Mouse (Mus musculus) urinary bladder, postnatal 25 days (tissue): ENCODE measurements around the gene Arhgef2.

Experiments used
- DNase-seq: peaks from one replicate; pipeline ENCODE4 v3.0.0; 2022; ENCODE audit warnings: low spot score

Gene Arhgef2

DNA sequence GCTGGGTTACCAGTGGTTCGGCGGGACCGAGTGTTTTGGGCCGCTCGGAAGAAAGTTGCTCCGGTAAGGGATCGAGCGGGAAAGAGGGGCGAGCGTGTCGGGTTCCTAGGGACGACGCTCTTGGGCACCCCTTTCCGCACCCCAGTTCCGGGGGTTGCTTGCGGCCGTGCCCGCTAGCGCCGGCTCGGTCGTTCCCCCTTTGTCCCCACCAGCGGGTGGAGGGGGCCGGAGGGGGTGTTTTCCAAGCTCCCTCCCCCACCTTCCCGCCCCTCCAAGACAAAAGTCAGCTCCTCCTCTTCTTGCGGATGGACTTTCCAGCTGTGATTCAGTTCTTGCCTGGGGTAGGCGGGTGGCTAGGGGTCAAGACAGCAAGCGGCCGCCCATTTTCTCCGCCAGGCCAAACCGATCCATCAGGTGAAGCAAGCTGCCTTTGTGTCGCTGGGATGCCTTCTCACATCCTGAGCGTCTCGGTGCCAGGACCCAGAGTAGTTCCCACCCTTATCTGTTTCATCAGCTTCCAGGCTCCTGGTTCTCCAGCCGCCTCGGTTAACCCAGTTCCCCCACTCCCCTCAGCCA is 15.9 kb downstream of the Arhgef2 start:
- DNase-seq = peak; percentile 39

DNA sequence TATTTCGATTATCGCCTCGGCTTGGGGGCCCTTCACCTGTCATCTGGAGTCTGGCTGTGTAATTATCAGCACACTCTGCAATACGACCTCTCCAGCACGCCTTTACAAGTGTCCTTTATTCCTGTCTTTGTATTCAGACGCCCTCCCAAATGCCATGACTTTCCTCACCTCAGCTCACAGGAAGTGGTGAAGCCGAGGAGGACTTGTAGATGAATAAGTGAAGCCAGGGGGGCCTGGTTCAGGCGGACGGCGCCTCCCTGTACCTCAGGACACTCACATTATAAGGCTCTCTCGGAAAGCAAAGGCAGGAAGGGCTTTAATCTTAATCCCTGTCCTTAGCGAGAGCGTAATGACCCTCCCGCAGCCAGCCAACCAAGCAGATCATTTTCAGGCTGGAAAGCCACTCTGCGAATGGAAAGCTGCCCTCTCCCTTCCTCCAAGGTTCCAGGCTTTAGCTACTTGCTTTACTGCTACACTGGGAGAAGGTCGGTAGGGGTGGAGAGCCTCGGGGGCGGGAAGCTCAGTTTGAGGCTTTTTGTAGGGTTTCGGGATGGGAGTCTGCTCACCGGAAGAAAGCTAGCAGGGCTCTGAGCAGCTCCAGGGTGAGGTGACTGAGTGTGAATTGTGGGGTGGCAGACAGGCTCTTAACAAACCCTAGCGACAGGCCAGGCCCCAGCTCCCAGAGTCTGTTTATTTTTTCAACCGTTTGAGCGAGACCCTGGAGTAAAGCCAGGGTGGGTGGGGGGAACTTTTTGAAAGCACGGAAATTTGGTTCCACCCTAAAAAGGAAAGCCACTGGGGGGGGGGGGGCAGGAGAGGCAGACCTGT is 16.6 kb downstream of the Arhgef2 start:
- DNase-seq = no peak

DNA sequence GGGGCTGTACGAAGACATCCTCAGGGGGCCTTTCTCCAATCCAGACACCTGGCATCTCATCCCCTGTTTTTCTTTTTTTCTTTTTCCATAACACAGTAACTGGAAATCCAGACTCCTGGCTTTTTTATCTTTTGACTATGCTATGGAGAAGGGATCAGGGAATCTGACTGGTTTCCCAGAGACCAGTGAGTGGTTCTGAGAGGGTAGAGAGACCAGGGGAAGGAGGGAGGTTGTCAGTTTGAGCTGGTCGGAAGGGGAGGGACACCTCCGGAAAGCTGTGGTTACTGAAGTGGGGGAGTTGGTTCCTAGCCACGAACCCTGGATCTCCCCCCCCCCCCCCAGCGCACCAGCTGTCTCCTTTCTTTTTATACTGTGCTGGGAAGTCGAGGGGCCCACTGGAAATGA is 17.2 kb downstream of the Arhgef2 start:
- no peak for DNase-seq

DNA sequence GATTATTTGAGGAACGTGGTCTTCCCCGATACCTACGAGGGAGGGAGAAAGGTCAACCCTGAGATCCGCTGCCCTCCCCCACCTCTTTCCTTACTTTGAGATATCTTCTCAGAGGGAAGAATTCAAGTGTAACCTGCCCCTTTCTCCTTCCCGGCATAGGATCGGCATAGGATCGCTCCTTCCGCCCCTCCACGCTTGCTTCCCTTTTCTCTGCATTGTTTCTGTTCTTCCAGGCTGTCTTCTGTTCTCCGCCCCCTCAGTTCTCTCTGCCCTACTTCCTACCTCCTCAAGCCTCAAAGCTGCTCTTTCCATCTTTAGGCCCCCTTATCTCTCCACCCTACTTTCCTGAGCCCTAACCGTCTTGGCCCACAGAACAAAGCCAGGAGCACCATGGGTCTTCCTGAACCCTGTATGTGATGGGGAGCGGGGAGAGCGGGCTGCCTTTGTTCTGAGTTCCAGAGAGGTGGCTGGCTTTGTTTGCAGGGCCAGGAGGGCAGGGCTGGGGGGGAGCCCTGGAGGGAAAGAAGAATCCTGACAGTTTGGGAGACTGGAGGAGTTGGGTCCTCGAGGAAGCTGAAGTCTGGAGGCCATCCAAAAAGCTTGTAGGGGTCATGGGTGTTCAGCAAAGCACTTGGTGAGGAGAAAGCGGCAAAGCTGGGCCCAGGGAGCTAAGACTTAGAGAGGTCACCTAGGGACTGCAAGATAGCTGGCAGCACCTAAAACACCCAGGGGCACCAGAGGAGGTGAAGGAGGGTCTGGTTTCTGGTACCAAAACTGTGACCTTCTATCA is 17.8 kb downstream of the Arhgef2 start:
- DNase-seq = no peak

DNA sequence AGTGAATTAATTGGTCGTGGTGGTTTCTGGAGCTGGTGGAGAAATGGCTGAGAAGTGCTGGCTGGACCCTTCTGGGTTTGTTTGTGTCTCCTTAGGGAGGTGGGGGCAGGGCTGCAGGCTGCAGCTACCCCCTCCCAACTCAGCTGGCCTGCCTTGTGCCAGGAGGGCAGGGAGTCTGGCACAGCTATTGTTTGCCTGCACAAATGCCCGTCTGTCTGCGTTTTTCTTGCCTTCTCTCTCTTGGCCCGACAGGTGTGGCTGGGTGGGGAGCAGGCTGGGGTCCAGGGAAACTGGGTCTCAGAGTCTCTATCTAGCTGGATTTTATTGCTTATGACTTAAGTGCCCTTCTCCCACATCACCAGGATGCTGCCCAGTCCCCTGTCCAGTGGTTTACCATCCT is 18.6 kb downstream of the Arhgef2 start:
- no peak for DNase-seq

DNA sequence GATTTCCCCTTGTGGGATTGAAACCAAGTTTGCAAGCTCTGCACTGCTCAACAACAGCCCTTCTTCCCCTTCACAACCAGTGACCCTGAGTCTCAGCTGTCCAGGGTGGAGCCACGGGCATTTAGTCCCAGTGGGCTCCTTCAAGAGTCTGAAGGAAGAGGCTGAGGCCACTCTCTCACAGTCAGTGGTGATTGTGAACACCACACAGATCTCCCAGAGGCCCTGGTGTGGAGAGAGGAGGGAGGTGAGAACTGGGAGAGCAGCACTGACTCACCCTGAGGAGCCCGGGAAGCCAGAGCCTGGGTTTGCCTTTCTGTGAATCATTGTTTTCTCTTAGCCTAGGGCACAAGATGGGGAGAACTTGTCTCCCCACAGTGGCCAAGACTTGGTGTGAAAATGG is 19.2 kb downstream of the Arhgef2 start:
- DNase-seq = no peak

DNA sequence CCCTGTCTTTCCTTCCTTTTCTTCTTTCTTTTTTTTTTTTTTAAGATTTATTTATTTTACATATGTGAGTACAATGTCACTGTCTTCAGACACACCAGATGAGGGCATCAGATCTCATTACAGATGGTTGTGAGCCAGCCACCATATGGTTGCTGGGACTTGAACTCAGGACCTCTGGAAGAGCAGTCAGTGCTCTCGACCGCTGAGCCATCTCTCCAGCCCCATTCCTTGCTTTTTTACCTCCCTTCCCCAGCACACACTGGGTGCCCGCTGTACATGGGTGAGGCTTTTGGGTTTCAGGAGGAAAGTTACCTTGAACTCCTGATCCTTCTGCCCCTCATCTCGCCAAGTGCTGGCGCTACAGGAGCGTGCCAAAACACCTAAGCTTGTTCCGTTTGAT is 19.8 kb downstream of the Arhgef2 start:
- DNase-seq = no peak

DNA sequence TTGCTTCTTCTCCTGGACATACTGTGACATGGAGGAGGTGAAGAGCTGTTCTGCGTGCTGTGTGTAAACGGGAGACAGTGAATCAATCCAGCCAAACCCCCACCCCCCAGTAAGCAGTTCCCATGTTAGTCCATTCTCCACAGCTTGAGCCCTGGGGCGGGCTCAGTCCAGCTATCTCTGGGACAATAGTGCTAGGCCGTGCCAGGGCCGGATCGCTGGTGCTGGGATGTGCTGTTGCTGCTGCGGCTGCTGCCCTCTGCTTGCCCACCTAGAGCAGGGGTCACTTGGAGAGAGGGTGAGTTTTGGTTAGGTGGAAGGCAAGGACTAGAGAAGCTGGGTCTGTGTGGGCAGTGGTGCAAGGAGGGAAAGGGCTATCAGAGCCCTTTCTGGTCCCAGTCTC is 20.6 kb downstream of the Arhgef2 start:
- no peak for DNase-seq

DNA sequence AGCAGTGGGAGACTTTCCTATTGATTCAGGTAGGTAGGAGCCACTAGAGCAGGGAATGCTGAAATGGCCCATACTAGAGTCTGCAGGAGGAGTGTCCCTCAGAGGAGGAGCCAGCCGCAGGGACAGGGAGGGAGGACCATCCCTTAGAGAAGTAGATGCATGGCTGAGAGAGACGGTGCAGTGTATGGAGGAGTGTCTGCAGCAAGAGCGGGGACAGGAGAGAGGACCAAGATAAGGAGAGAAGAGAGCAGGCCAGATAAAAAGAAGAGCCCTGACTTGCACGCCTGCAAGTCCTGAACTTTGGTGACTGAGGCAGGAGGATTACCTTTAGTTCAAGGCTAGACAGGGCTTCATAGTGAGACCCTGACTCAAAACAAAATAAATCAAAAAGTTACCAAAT is 21.3 kb downstream of the Arhgef2 start:
- DNase-seq = no peak

DNA sequence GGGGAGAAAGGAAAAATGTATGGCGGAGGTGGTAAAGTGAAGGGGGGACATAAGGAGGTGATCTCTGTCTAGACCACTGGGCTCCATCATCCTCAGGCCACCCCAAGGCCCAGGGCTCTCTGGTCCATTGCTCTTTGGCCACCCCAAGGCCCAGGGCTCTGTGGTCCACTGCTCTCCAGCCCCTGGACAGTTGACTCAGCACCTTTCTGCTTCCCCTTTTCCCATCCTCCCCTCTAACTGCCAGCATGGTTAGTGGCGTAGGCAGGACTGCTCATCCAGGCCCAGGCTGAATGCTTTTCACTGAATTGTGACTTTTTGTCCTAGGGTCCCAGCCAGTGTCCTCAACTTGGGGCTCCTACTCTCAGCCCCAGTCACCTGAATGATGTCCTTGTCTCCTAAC is 21.8 kb downstream of the Arhgef2 start:
- DNase-seq = no peak

DNA sequence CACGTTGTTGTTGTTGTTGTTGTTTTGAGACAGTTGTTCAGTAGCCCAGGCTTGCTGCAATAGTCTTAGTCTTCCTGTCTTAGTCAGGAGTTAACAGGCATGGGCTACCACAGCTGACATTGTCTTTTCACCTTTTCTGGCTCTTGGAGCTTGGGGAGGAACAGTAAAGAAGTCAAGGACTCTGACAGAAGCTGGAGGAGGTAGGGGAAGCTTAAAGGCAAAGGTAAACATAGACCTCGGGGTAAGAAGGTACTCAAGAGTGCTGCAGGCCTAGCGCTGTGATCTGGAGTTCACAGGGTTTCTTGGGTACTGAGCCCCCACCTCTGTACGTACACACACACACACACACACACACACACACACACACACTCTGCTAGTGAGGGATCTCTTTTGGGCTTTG is 23.0 kb downstream of the Arhgef2 start:
- DNase-seq = no peak

DNA sequence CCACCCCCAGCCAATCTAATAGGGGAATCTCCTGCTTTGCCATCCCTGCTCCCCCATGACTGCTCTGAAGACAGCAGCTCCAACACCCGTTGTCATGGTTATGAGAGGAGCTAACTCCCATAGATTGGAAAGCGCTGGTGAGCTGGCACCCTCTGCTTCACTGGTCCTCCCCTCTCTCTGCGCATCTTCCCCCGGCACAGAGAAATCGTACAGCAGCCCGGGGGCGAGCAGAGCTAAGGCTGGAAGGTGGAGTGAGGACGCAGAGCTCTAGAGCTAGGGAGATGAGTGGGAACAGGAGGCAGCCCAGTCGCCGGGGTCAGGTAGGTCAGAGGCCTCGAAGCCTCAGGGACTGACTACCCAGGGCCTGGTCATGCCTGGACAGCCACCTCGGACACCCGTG is 23.5 kb downstream of the Arhgef2 start:
- DNase-seq = no peak

DNA sequence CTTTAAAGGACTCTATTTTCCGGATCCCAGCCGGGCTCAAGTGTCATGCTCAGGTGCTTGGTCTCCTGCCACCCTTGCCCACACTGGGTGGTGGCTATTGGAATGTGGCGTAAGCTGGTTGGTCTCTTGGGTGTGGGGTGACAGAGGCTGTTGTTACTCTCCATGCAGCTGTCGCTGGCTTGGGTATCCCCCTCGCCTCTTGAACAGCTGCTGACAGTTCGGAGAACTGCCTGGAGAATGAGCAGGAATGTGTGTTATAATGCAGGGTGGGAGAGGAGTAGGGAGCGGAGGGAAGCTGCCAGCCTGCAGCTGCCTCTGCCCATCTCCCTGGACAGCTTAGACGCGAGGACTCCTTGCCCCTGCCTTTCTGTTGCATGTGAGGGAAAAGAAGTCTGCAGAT is 24.3 kb downstream of the Arhgef2 start:
- no peak for DNase-seq

DNA sequence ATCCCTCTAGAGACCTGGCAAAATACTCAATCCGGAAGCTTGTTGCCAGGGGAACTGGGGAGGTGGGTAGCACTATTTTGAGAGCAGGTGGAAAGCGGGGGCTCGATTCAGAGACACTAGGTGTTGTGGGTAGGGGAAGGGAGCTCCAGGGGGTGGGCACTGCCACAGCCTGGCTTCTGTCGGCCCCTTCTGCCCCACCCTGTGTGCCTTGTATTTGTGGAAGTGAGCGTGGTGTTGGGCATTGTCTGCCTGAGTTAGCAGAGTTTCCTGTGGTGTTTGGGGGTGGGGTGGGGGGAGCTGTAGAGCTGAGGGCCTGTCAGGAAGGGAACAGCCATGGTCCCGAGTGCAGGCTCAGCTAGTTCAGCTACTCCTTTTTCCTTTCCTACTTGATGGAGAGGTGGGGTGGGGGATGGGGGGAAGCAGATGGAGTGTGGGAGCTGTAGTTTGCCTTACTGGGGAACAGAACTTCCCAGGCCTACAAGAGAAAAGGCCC is 25.1 kb downstream of the Arhgef2 start:
- DNase-seq = no peak

DNA sequence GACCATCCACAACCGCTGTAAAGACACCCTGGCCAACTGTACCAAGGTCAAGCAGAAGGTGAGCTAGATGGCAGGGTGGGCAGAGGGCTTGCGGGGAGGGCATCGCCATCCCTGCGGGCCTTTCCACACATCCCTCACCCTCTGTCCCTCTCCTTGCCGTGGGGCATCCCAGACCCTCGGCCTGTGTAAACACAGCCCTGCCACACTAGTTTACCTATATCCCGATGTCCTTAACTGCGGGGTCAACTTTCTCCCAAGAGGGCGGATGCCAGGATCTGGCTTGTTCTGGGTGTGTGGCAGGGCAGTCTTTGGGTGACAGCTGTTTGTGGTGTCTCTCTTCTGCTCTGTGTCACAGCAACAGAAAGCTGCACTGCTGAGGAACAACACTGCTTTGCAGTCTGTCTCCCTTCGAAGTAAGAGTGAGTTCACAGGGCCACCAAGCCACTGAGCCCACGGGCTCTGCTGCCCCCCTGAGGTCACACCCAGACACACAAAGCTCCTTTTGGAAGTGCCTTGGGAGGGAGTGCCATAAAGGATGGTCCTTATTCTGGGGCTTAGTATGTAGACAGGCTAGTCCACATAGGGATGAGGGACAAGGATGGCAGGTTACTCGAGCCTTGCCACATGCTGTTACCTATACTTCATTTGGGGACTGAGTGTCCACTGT is 26.3 kb downstream of the Arhgef2 start:
- DNase-seq = no peak

DNA sequence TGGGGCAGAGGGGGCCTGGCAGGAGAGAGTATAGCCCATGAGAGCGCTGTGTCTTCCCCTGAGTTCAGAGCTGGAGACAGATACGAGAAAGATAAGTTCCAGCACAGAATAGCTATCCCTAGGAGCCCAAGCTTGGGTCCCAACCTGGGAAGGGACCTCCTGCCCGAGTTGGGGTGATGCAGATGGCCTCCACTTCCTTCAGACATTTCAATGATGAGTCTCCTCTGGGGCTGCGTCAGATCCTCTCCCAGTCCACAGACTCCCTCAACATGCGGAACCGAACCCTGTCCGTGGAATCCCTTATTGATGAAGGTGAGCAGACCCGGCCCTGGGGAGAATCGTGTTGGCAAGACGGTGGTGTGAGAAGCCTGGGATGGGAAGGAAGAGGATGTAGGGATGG is 27.3 kb downstream of the Arhgef2 start:
- no peak for DNase-seq

DNA sequence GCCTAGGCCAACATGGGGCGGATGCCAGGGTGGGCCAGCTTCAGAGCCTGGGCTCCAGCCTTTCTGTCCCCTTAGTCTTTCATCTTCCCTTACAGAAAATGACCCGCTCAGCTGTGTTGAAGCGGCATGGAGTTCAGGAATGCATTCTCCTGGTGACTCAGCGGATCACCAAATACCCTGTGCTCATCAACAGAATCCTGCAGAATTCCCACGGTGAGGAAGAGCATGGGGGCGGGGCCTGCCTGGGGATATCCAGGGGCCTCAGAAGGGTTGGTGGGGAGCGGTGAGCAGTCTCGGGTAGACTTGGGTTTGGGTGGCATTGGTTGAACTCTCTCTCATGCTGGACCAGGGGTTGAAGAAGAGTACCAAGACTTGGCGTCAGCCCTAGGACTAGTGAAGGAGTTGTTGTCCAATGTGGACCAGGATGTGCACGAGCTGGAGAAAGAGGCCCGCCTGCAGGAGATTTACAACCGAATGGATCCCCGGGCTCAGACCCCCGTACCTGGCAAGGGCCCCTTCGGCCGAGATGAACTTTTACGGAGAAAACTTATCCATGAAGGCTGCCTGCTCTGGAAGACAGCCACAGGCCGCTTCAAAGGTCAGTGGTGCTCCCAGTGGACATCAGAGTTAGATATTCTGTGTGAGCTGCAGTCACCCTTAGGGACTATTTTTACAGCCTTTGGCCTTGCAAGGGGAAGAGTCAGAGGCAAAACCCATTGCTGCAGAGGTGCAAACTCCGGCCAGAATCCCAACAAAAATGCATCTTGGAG is 29.9 kb downstream of the Arhgef2 start:
- DNase-seq = no peak

DNA sequence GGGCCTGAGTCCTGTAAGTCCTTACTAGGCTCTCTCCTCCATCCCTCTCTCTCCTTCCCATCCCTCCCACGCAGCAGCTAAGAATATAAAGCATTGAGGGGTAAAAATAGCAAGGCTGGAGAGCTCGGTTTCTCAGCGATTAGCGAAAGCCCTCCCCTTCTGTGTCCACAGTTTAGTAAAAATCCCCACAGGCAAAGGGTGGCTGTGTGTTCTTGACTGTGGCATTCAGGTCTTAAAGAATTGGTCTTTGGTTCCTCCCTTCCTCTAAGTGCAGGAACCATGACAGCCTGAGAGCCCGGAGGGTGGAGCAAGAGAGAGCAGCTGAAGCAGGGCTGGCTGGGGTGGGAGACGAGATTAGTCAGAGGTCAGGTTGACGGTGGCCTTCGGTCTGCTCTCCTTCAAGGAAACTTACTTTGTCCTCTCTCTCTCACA is 30.8 kb downstream of the Arhgef2 start:
- no peak for DNase-seq

DNA sequence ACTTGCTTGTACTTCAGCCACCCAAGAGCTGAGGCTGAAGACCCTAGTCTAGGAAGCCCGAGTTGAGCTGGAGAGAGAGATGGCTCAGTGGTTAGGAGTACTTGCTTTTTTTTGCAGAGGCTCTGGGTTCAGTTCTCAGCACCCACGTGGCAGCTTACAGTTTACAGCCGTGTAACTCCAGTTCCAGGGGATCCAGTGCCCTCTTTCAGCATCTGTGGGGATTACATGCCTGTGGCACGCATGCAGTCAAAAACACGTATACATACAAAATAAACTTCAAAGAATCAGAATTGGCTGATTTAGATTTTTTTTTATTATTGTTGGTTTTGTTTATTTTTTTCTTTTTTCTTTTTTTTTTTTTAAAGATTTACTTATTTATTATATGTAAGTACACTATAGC is 31.4 kb downstream of the Arhgef2 start:
- no peak for DNase-seq

DNA sequence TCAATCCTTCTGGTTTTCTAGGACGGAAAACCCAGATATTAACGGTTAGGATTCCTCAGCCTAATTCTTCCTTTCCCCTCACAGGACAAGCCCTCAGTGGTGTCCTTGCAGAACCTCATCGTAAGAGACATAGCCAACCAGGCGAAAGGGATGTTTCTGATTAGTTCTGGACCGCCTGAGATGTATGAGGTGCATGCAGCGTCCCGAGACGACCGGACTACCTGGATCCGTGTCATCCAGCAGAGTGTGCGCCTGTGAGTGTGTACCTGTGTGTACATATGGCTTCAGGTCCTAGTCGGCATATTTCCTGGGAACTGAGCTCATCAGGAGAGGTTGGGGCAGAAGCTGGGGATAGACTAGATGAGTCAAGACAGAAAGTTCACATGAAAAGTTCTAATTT is 33.5 kb downstream of the Arhgef2 start:
- no peak for DNase-seq

DNA sequence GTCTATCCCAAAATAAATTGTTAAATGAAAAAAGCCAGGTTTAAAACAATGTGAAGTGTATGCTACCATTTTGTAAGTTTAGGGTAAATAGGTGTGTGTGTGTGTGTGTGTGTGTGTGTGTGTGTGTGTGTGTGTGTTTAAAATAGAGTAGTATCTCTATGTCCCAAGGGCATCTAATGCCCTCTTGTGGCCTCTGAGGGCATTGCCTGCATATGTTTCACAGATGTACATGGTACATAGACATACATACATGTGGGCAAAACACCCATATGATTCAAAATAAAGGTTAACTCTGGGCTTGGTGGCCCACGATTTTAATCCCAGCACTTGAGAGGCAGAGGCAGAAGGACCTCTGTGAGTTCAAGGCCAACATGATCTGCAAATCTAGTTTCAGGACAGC is 34.9 kb downstream of the Arhgef2 start:
- DNase-seq = peak; percentile 43

DNA sequence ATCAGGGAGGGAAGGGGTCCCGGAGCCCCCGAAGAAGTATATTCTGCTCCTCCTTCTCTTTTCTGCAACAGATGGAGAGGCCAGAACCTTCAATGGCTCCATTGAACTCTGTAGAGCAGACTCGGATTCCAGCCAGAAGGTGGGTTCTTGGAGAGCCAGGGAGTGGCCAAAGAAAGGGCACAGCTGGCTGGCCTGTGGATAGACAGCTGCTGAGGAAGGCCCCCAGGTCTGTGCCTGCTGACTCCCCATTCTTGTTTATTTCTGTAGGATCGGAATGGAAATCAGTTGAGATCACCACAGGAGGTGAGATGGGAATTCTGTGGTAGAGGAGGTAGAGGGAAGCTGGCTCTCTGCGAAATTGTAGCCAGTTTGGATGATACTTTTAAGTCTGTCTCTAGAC is 37.3 kb downstream of the Arhgef2 start:
- no peak for DNase-seq
